Mouse (Mus musculus) midbrain, embryonic 14.5 days (tissue): ENCODE results near the gene Nck1. TPM values are rescaled to one million over a fixed set of nuclear protein-coding genes. Genes with fewer than 3 reads are reported as not detected.

ENCODE experiments used
- ATAC-seq: fragments of 200-750 bp; cut with Nextera tagmentation; 2 replicates; pipeline ENCODE4 v1.8.0; 2017; ENCODE audit warnings: moderate number of reproducible peaks, moderate library complexity; ENCODE audit not compliant: low FRiP score, low TSS enrichment
- DNase-seq: peaks from one replicate; pipeline ENCODE4 v3.0.0-alpha.2; 2015
- H3K27ac ChIP-seq: fragments of 300-500 bp; sonication (generic); replicated peaks from 2 replicates; pipeline ENCODE4 v1.5.1; 2014; ENCODE audit warnings: mild to moderate bottlenecking, low read depth, low read length, moderate library complexity
- H3K27me3 ChIP-seq: fragments of 300-500 bp; sonication (generic); 2 replicates; pipeline ENCODE4 v1.6.1; 2014; ENCODE audit warnings: low read length, control low read depth, mixed read lengths; ENCODE audit not compliant: control insufficient read depth, insufficient read depth
- H3K36me3 ChIP-seq: fragments of 300-500 bp; sonication (generic); 2 replicates; pipeline ENCODE4 v1.6.1; 2014; ENCODE audit warnings: low read length, control low read depth; ENCODE audit not compliant: control insufficient read depth, insufficient read depth
- H3K4me1 ChIP-seq: fragments of 300-500 bp; sonication (generic); 2 replicates; pipeline ENCODE4 v1.6.1; 2014; ENCODE audit warnings: mild to moderate bottlenecking, antibody characterized with exemption, low read length, control low read depth; ENCODE audit not compliant: control insufficient read depth, insufficient read depth
- H3K4me2 ChIP-seq: fragments of 300-500 bp; sonication (generic); 2 replicates; pipeline ENCODE4 v1.6.1; 2014; ENCODE audit warnings: mild to moderate bottlenecking, low read length, moderate library complexity
- H3K4me3 ChIP-seq: fragments of 300-500 bp; sonication (generic); replicated peaks from 2 replicates; pipeline ENCODE4 v1.5.1; 2014; ENCODE audit warnings: low read depth, low read length
- H3K9ac ChIP-seq: fragments of 300-500 bp; sonication (generic); replicated peaks from 2 replicates; pipeline ENCODE4 v1.6.1; 2014; ENCODE audit warnings: mild to moderate bottlenecking, low read length, moderate library complexity
- H3K9me3 ChIP-seq: fragments of 300-500 bp; sonication (generic); 2 replicates; pipeline ENCODE4 v1.6.1; 2016; ENCODE audit warnings: low read length, control low read depth, mixed read lengths; ENCODE audit not compliant: control insufficient read depth
- WGBS: fragments of 180-500 bp; shearing (Covaris S2); extraction: QIAGEN DNeasy Blood & Tissue Kit; methylation state at CpG from one replicate; pipeline ENCODE4 v1.1.7; 2014; 5-methylcytosine and 5-hydroxymethylcytosine counted together
- polyA plus RNA-seq: library from polyadenylated mRNA; unstranded; fragments of >200 nt; fragmentation: Nextera tagmentation; extraction: Ambion mirVana; gene quantifications from 2 replicates; pipeline ENCODE4 v1.2.1, GENCODE M21; 2014

The Nck1 gene
- polyA plus RNA-seq, 1 experiment from 2014 or later, result 69.3 TPM

GRCm38 (mm10) chr9:100546594-100546910, 618 bp upstream of the Nck1 start:
- DNase-seq (no peak), ATAC-seq (peak; percentile 47)
- Histone ChIP-seq H3K4me3 (peak overlapping the region; percentile 62), H3K4me2 (peak overlapping the region; percentile 84), H3K27ac (peak overlapping the region; percentile 94), H3K36me3 (peaks cover 4% of the 10 kb centered on the region; the same call in 1 of the 2 replicates), H3K9ac (peak overlapping the region; percentile 67), H3K27me3 (no peaks in the 10 kb centered on the region), H3K4me1 (peaks cover 26% of the 10 kb centered on the region), H3K9me3 (peaks cover 10% of the 10 kb centered on the region)
- 12% methylated on average over 9 of the region's 9 CpGs for WGBS

- peak; percentile 32 for ATAC-seq
These were observed 803 bp downstream of the Nck1 start for GRCm38 (mm10) chr9:100544948-100545714.

DNA sequence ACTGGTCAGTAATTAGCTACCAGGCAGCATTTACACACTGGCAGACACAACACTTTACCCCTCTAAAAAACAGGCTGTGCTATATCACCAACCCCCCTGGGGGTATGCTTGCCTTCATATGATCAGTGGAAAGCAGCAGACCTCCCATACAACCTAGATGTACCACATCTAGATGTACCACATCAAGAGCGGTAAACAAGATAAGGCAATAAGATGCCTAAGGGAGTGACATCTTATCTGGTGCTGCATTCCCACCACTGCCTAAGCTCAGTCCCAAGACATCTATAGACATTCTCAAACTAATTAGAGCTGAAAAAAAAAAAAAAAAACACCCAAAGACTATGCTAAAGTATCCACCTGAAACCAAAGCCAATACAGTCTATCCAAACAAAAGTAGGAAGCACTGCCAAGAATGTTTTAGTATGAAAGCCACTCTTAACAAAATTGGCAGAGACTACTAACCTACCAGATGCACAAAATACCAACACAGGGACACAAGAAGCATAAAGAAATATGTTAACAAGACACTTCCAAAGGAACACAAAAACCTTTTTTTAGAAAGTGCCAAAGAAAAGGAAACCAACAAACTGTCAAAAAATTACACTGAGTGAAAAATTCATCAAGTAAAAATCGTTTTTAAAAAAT, 10.2 kb downstream of the Nck1 start:
- WGBS, result 93% methylated on average over 2 of the region's 2 CpGs
- no peak for DNase-seq

More at GRCm38 (mm10) chr9:100544948-100545714, 803 bp downstream of the Nck1 start:
- H3K9me3 ChIP-seq, result peaks cover 10% of the 10 kb centered on the region
- peak overlapping the region; percentile 68 for H3K9ac ChIP-seq
- H3K36me3 ChIP-seq, result peaks cover 4% of the 10 kb centered on the region; the same call in 1 of the 2 replicates
- no peaks in the 10 kb centered on the region for H3K27me3 ChIP-seq
- H3K4me2 ChIP-seq, result peak overlapping the region; percentile 80
- H3K4me1 ChIP-seq, result peaks cover 26% of the 10 kb centered on the region
- DNase-seq, result no peak
- WGBS, result 1% methylated on average over 36 of the region's 38 CpGs
- H3K27ac ChIP-seq, result peak overlapping the region; percentile 94
- H3K4me3 ChIP-seq, result peak overlapping the region; percentile 62

GRCm38 (mm10) chr9:100534686-100535085, 11.2 kb downstream of the Nck1 start:
- WGBS, result 97% methylated on average over 3 of the region's 3 CpGs
- Histone ChIP-seq H3K4me2 (no peak overlapping the region), H3K9ac (no peak overlapping the region), H3K9me3 (no peaks in the 10 kb centered on the region), H3K27ac (no peak overlapping the region), H3K27me3 (no peaks in the 10 kb centered on the region), H3K36me3 (no peaks in the 10 kb centered on the region), H3K4me3 (no peak overlapping the region), H3K4me1 (no peaks in the 10 kb centered on the region)
- ATAC-seq (no peak), DNase-seq (no peak)

More for the DNA sequence above, 10.2 kb downstream of the Nck1 start:
- no peak overlapping the region for H3K4me3 ChIP-seq
- H3K36me3 ChIP-seq, result no peaks in the 10 kb centered on the region
- no peaks in the 10 kb centered on the region for H3K9me3 ChIP-seq
- H3K9ac ChIP-seq, result no peak overlapping the region
- no peak overlapping the region for H3K4me2 ChIP-seq
- H3K27me3 ChIP-seq, result no peaks in the 10 kb centered on the region
- no peak overlapping the region for H3K27ac ChIP-seq
- no peak for ATAC-seq
- H3K4me1 ChIP-seq, result no peaks in the 10 kb centered on the region

DNA sequence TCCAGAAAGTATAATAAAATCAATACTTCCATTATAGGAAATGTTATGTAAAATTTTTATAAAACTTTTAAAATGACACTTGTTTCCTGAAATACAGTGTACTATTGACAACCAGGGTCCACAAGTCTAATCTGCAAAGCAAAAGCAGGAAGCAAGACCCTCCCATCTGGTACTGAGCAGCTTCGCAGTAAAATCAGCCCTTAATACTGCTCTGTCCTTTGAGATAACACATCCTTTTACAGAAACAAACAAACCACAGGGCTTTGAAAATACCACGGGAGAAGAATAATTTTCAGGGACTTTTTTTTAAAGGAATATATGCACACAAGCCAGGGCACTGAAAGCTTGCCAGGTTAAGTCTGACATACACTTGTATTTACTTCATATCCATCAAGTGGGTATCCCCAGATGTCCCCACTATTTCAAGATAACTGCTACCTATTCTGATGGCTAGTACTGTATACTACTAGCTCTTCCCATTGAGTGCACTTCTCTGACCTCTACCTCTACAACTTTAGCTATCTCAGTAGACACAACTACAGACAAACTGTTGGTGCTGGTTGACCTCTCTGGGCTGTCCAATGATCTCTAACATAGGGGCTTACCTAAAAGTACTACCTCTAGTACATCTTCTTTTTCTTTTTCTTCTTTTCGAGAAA, 13.0 kb downstream of the Nck1 start:
- H3K4me3 ChIP-seq, result no peak overlapping the region
- no peak for ATAC-seq
- 89% methylated on average over 3 of the region's 3 CpGs for WGBS

GRCm38 (mm10) chr9:100531296-100531695, 14.6 kb downstream of the Nck1 start:
- no peaks in the 10 kb centered on the region for H3K27me3 ChIP-seq
- H3K36me3 ChIP-seq, result no peaks in the 10 kb centered on the region
- DNase-seq, result no peak
- H3K4me1 ChIP-seq, result no peaks in the 10 kb centered on the region
- H3K4me2 ChIP-seq, result no peak overlapping the region
- H3K27ac ChIP-seq, result no peak overlapping the region
- no peak overlapping the region for H3K4me3 ChIP-seq
- WGBS, result 89% methylated on average over 1 of the region's 1 CpGs
- ATAC-seq, result no peak
- H3K9me3 ChIP-seq, result peaks cover 10% of the 10 kb centered on the region; the same call in 1 of the 2 replicates
- no peak overlapping the region for H3K9ac ChIP-seq

More for the DNA sequence above, 13.0 kb downstream of the Nck1 start:
- Histone ChIP-seq H3K27ac (no peak overlapping the region), H3K4me2 (no peak overlapping the region), H3K9ac (no peak overlapping the region), H3K9me3 (peaks cover 10% of the 10 kb centered on the region; the same call in 1 of the 2 replicates), H3K36me3 (no peaks in the 10 kb centered on the region), H3K27me3 (no peaks in the 10 kb centered on the region), H3K4me1 (no peaks in the 10 kb centered on the region)
- no peak for DNase-seq

DNA sequence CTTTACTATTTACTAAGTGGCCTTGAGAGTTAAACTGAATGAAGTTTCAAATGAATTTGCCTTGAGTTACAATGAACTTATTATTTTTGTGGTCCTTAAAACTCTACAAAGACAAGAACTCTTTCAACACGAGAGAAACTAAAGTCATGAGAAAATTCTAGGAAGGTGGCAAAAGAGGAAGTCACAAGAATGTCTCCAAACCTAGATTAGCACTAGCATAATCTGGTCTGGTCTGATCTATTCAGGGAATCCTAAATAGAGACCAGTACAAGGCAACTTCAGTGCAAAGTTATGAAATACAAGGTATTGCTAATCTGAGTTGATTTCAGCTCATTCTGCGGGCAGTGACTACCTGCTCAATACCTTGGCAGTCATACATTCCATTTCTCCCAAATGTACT, 20.7 kb downstream of the Nck1 start:
- 89% methylated on average over 2 of the region's 2 CpGs for WGBS
- Histone ChIP-seq H3K27ac (no peak overlapping the region), H3K27me3 (no peaks in the 10 kb centered on the region), H3K4me1 (no peaks in the 10 kb centered on the region), H3K9me3 (peaks cover 10% of the 10 kb centered on the region; the same call in 1 of the 2 replicates), H3K9ac (no peak overlapping the region), H3K36me3 (no peaks in the 10 kb centered on the region), H3K4me3 (no peak overlapping the region), H3K4me2 (no peak overlapping the region)
- DNase-seq (no peak), ATAC-seq (no peak)

DNA sequence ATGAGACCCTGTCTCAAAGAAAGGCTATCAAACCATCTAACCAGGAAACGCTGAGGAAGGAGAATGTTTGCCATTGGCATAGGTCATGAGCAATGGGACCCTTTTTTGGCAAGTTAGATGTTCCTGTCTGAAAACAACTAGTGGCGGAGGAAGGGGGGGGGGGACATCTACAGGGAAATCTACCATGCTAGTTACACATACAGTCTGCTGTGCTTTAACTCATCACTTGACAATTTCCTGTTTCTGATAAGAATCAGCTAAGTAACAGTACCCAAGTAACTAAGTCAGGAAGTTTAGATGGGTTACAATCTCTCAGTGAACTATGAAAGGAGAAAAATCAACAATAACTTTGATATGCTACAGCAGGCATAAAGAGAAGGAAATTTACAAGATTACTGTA, 23.9 kb downstream of the Nck1 start:
- no peaks in the 10 kb centered on the region for H3K36me3 ChIP-seq
- no peak overlapping the region for H3K27ac ChIP-seq
- 87% methylated on average over 2 of the region's 2 CpGs for WGBS
- no peak overlapping the region for H3K4me2 ChIP-seq
- DNase-seq, result no peak
- H3K4me1 ChIP-seq, result no peaks in the 10 kb centered on the region
- no peaks in the 10 kb centered on the region for H3K9me3 ChIP-seq
- ATAC-seq, result no peak
- no peaks in the 10 kb centered on the region for H3K27me3 ChIP-seq
- H3K4me3 ChIP-seq, result no peak overlapping the region
- no peak overlapping the region for H3K9ac ChIP-seq
